Mouse (Mus musculus) MEL (cell line): Measurements from ENCODE around the gene Pard3. TPM values are rescaled to one million over a fixed set of nuclear protein-coding genes. Genes with fewer than 3 reads are reported as not detected.

ENCODE experiments used
- DNase-seq: peaks from one replicate; pipeline ENCODE4 v3.0.0; 2011; ENCODE audit warnings: low read depth, low spot score
- H3K27ac ChIP-seq: 2 replicates; pipeline ENCODE4 v1.5.1; 2012; ENCODE audit warnings: low read depth, mild to moderate bottlenecking, control low read depth, low read length, moderate library complexity; ENCODE audit not compliant: control insufficient read depth
- H3K27me3 ChIP-seq, 2 experiments: fragments of 150-350 bp in 1 of 2; sonication (generic) in 1 of 2; 2 replicates each; pipeline ENCODE4 v1.6.1; 2012; ENCODE audit warnings: low read length in 2 of 2, mild to moderate bottlenecking in 2 of 2, improper control_type of control experiment in 1 of 2, moderate library complexity in 1 of 2; ENCODE audit not compliant: insufficient read depth in 2 of 2, control insufficient read depth in 1 of 2
- H3K36me3 ChIP-seq, 2 experiments: 2 replicates each; pipeline ENCODE4 v1.6.1; 2012 to 2014; ENCODE audit warnings: low read length in 2 of 2, improper control_type of control experiment in 1 of 2, inconsistent platforms in 1 of 2, mild to moderate bottlenecking in 1 of 2; ENCODE audit not compliant: insufficient read depth in 2 of 2, control insufficient read depth in 1 of 2
- H3K4me1 ChIP-seq, 2 experiments: fragments of 150-350 bp in 1 of 2; sonication (generic) in 1 of 2; 2 replicates each; pipeline ENCODE4 v1.6.1; 2012; ENCODE audit warnings: low read length in 2 of 2, improper control_type of control experiment in 1 of 2, mild to moderate bottlenecking in 1 of 2; ENCODE audit not compliant: insufficient read depth in 2 of 2, control insufficient read depth in 1 of 2
- H3K4me3 ChIP-seq, 2 experiments: fragments of 150-350 bp in 1 of 2; sonication (generic) in 1 of 2; 2 replicates each; pipeline ENCODE4 v1.5.1; 2012; ENCODE audit warnings: low read depth in 2 of 2, low read length in 2 of 2, mild to moderate bottlenecking in 2 of 2, moderate library complexity in 2 of 2, control low read depth in 1 of 2, improper control_type of control experiment in 1 of 2; ENCODE audit not compliant: control insufficient read depth in 1 of 2, insufficient read depth in 1 of 2
- H3K79me2 ChIP-seq: 2 replicates; pipeline ENCODE4 v1.6.1; 2012; ENCODE audit warnings: mild to moderate bottlenecking, low read length, moderate library complexity; ENCODE audit not compliant: control insufficient read depth, poor library complexity, insufficient read depth
- H3K9ac ChIP-seq: 2 replicates; pipeline ENCODE4 v1.6.1; 2012; ENCODE audit warnings: low read depth, mild to moderate bottlenecking, control low read depth, low read length, moderate library complexity; ENCODE audit not compliant: control insufficient read depth, poor library complexity, severe bottlenecking
- H3K9me3 ChIP-seq: fragments of 150-350 bp; sonication (generic); replicated peaks from 2 replicates; pipeline ENCODE4 v1.6.1; 2012; ENCODE audit warnings: mild to moderate bottlenecking, low read length, improper control_type of control experiment, moderate library complexity; ENCODE audit not compliant: insufficient read depth
- BHLHE40 ChIP-seq: IDR thresholded peaks from 2 replicates; pipeline ENCODE4 v1.6.1; 2012; ENCODE audit warnings: low read depth, mild to moderate bottlenecking, inconsistent platforms, low read length, improper control_type of control experiment, borderline replicate concordance
- CHD2 ChIP-seq: IDR thresholded peaks from 2 replicates; pipeline ENCODE4 v1.6.1; 2011; ENCODE audit warnings: low read length, improper control_type of control experiment
- CTCF ChIP-seq, 3 experiments: IDR thresholded peaks in 2 of 3; conservative IDR thresholded peaks in 1 of 3; 2 replicates each; pipeline ENCODE4 v1.5.1; 2011 to 2012; ENCODE audit warnings: low read length in 3 of 3, low read depth in 2 of 3, mild to moderate bottlenecking in 2 of 3, improper control_type of control experiment in 1 of 3, inconsistent platforms in 1 of 3, mixed read lengths in 1 of 3, moderate library complexity in 1 of 3; ENCODE audit not compliant: control insufficient read depth in 1 of 3, insufficient read depth in 1 of 3, poor library complexity in 1 of 3, severe bottlenecking in 1 of 3
- E2F4 ChIP-seq: IDR thresholded peaks from 2 replicates; pipeline ENCODE4 v1.6.1; 2011; ENCODE audit warnings: low read depth, low read length, improper control_type of control experiment, borderline replicate concordance
- ETS1 ChIP-seq: IDR thresholded peaks from 2 replicates; pipeline ENCODE4 v1.6.1; 2012; ENCODE audit warnings: low read depth, mild to moderate bottlenecking, inconsistent platforms, low read length, improper control_type of control experiment, moderate library complexity
- JUND ChIP-seq: IDR thresholded peaks from 2 replicates; pipeline ENCODE4 v1.6.1; 2011; ENCODE audit warnings: low read depth, mild to moderate bottlenecking, improper control_type of control experiment, low read length
- KAT2A ChIP-seq: conservative IDR thresholded peaks from 2 replicates; pipeline ENCODE4 v1.6.1; 2012; ENCODE audit warnings: low read depth, low read length, improper control_type of control experiment, inconsistent platforms
- MAFK ChIP-seq: IDR thresholded peaks from 2 replicates; pipeline ENCODE4 v1.6.1; 2011; ENCODE audit warnings: low read depth, mild to moderate bottlenecking, low read length, improper control_type of control experiment, borderline replicate concordance
- MAZ ChIP-seq: IDR thresholded peaks from 2 replicates; pipeline ENCODE4 v1.6.1; 2012; ENCODE audit warnings: low read depth, mild to moderate bottlenecking, inconsistent platforms, low read length, improper control_type of control experiment
- MXI1 ChIP-seq: IDR thresholded peaks from 2 replicates; pipeline ENCODE4 v1.6.1; 2011; ENCODE audit warnings: mild to moderate bottlenecking, low read depth, low read length, improper control_type of control experiment
- MYB ChIP-seq: IDR thresholded peaks from 2 replicates; pipeline ENCODE4 v1.6.1; 2011; ENCODE audit warnings: mild to moderate bottlenecking, low read depth, low read length, improper control_type of control experiment
- MYC ChIP-seq: IDR thresholded peaks from 2 replicates; pipeline ENCODE4 v1.6.1; 2011; ENCODE audit warnings: low read depth, mild to moderate bottlenecking, low read length, improper control_type of control experiment, moderate library complexity
- NELFE ChIP-seq: IDR thresholded peaks from 2 replicates; pipeline ENCODE4 v1.6.1; 2011; ENCODE audit warnings: low read depth, low read length, improper control_type of control experiment
- NRF1 ChIP-seq: IDR thresholded peaks from 2 replicates; pipeline ENCODE4 v1.6.1; 2014; ENCODE audit warnings: low read depth, mild to moderate bottlenecking, inconsistent platforms, low read length, improper control_type of control experiment, moderate library complexity; ENCODE audit not compliant: poor library complexity, insufficient read depth, severe bottlenecking
- POLR2AphosphoS5 ChIP-seq: IDR thresholded peaks from 2 replicates; pipeline ENCODE4 v1.6.1; 2012; ENCODE audit warnings: low read depth, borderline replicate concordance, mild to moderate bottlenecking, inconsistent platforms, low read length, moderate library complexity, mixed read lengths
- RAD21 ChIP-seq: IDR thresholded peaks from 2 replicates; pipeline ENCODE4 v1.6.1; 2011; ENCODE audit warnings: mild to moderate bottlenecking, low read depth, low read length, improper control_type of control experiment
- RCOR1 ChIP-seq: IDR thresholded peaks from 2 replicates; pipeline ENCODE4 v1.6.1; 2012; ENCODE audit warnings: low read depth, mild to moderate bottlenecking, inconsistent platforms, low read length, improper control_type of control experiment
- SMC3 ChIP-seq: IDR thresholded peaks from 2 replicates; pipeline ENCODE4 v1.6.1; 2011; ENCODE audit warnings: low read depth, low read length, improper control_type of control experiment
- TBP ChIP-seq: IDR thresholded peaks from 2 replicates; pipeline ENCODE4 v1.8.0; 2011; ENCODE audit warnings: low read depth, low read length, improper control_type of control experiment
- TCF12 ChIP-seq: IDR thresholded peaks from 2 replicates; pipeline ENCODE4 v1.6.1; 2014; ENCODE audit warnings: low read depth, mild to moderate bottlenecking, inconsistent platforms, low read length, improper control_type of control experiment, moderate library complexity
- UBTF ChIP-seq: IDR thresholded peaks from 2 replicates; pipeline ENCODE4 v1.6.1; 2012; ENCODE audit warnings: low read depth, mild to moderate bottlenecking, inconsistent platforms, low read length, improper control_type of control experiment, moderate library complexity, borderline replicate concordance; ENCODE audit not compliant: insufficient read depth
- ZC3H11A ChIP-seq: IDR thresholded peaks from 2 replicates; pipeline ENCODE4 v1.6.1; 2012; ENCODE audit warnings: low read depth, mild to moderate bottlenecking, inconsistent platforms, low read length, improper control_type of control experiment
- ZKSCAN1 ChIP-seq: IDR thresholded peaks from 2 replicates; pipeline ENCODE4 v1.6.1; 2012; ENCODE audit warnings: low read depth, mild to moderate bottlenecking, inconsistent platforms, low read length, improper control_type of control experiment, moderate library complexity
- polyA plus RNA-seq, 2 experiments: library from polyadenylated mRNA; stranded (reverse) in 1 of 2; unstranded in 1 of 2; fragments of >175 nt in 1 of 2; fragments of >200 nt in 1 of 2; gene quantifications; 2 replicates each; pipeline versions ENCODE4 v1.2.1 to v1.2.4; 2012; ENCODE audit warnings: low replicate concordance in 2 of 2, low read depth in 1 of 2; ENCODE audit not compliant: insufficient read length in 2 of 2, insufficient read depth in 1 of 2, missing spikeins in 1 of 2
- total RNA-seq: library from RNA; depleted of rRNA; stranded (reverse); fragments of 300-350 nt; gene quantifications from 2 replicates; pipeline ENCODE4 v1.2.3, GENCODE M21; 2012

Gene Pard3
- total and polyA plus RNA-seq, 3 experiments: not detected

DNA sequence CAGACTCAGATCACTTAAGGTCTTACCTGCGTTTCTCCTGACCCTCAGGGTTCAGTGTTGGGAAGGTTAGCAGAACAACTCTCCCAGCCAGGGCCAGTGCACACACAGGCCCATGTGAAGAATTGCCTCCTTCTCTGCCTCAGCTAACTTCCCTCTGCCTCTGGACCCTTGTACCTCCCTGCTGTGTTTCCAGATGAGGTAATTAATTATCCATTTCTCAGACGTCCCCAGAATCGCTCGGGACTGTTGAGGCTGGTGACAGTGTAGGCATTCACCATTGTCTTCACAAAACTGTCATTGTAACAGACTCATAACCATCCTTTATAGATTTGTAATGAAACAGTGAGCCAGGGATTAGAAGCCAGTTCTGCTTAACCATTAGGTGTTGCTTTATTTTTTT, 143.8 kb downstream of the Pard3 start:
- Histone ChIP-seq H3K4me1 (no peaks in the 10 kb centered on the region), H3K27me3 (no peaks in the 10 kb centered on the region), H3K79me2 (no peaks in the 10 kb centered on the region), H3K36me3 (no peaks in the 10 kb centered on the region), H3K9ac (no peak overlapping the region), H3K4me3 (no peak overlapping the region), H3K27ac (no peak overlapping the region), H3K9me3 (no peaks in the 10 kb centered on the region)
- DNase-seq: no peak
- no peak for TF ChIP-seq SMC3
- TF ChIP-seq CTCF (IDR thresholded peaks at IDR 0.05 in 2 of 3, conservative IDR thresholded peaks at IDR 0.05 in 1 of 3; ENCODE audit: control insufficient read depth in 1 of 3, insufficient read depth in 1 of 3, low read depth in 2 of 3, low read length in 3 of 3, poor library complexity in 1 of 3, severe bottlenecking in 1 of 3): no peak
- no peak for TF ChIP-seq NRF1
- TF ChIP-seq POLR2AphosphoS5: no peak
- no peak for TF ChIP-seq RAD21
- no peak for TF ChIP-seq KAT2A
- no peak for TF ChIP-seq CHD2
- no peak for TF ChIP-seq MYC
- no peak for TF ChIP-seq MYB
- no peak for TF ChIP-seq MAZ
- TF ChIP-seq MXI1: no peak
- TF ChIP-seq TBP: no peak
- no peak for TF ChIP-seq TCF12
- no peak for TF ChIP-seq ZKSCAN1

DNA sequence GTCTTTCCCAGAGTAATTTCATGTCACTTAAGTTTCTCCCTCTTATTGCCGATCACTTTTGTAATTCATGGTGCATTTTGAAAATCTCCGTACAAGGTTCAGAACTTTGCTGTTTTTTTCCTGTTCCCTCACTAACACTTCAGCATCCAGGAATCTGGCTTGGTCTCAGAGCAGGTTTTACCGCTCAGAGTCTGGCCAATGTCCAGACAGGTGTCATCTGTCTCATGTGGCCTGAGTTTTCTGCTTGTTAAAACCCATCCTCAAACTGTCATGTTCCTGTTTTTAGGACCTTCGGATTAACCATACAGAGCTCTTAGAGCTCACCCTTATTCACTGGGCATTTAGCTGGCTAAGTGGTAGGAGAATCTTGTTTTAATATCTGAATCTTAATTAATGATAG, 146.9 kb downstream of the Pard3 start:
- no peaks in the 10 kb centered on the region for H3K27me3 ChIP-seq

GRCm38 (mm10) chr8:127214338-127214737, 150.6 kb downstream of the Pard3 start:
- no peaks in the 10 kb centered on the region for H3K79me2 ChIP-seq
- no peak for DNase-seq
- H3K27ac ChIP-seq: no peak overlapping the region

More for the DNA sequence above, 146.9 kb downstream of the Pard3 start:
- Histone ChIP-seq H3K4me3 (no peak overlapping the region), H3K9me3 (no peaks in the 10 kb centered on the region), H3K36me3 (no peaks in the 10 kb centered on the region), H3K79me2 (no peaks in the 10 kb centered on the region), H3K4me1 (no peaks in the 10 kb centered on the region), H3K27ac (no peak overlapping the region), H3K9ac (no peak overlapping the region)
- TF ChIP-seq ZC3H11A: no peak
- no peak for TF ChIP-seq SMC3
- TF ChIP-seq JUND: no peak
- TF ChIP-seq RCOR1: no peak
- TF ChIP-seq BHLHE40: no peak
- TF ChIP-seq MAFK: no peak
- no peak for TF ChIP-seq NELFE
- no peak for DNase-seq

More at GRCm38 (mm10) chr8:127214338-127214737, 150.6 kb downstream of the Pard3 start:
- no peaks in the 10 kb centered on the region for H3K9me3 ChIP-seq
- H3K4me3 ChIP-seq: no peak overlapping the region
- no peaks in the 10 kb centered on the region for H3K36me3 ChIP-seq
- H3K27me3 ChIP-seq: no peaks in the 10 kb centered on the region
- H3K9ac ChIP-seq: no peak overlapping the region
- H3K4me1 ChIP-seq: no peaks in the 10 kb centered on the region
- TF ChIP-seq POLR2AphosphoS5 (no peak), KAT2A (no peak), ETS1 (no peak), MXI1 (no peak), UBTF (no peak), E2F4 (no peak)
